Mouse (Mus musculus): ENCODE results near the gene Hist1h2ad.

The Hist1h2ad gene

GRCm38 (mm10) chr13:23610393-23610792 is 36.2 kb downstream of the Hist1h2ad start:
- DNase-seq (ENCODE audit: extremely low spot score, low read depth, low spot score) = no peak

- no peak for DNase-seq (ENCODE audit: extremely low spot score, low read depth, low spot score)
Measured at GRCm38 (mm10) chr13:23611638-23612037, 37.5 kb downstream of the Hist1h2ad start.

GRCm38 (mm10) chr13:23620056-23620732 is 46.0 kb downstream of the Hist1h2ad start:
- no peak for DNase-seq (ENCODE audit: extremely low spot score, low read depth, low spot score)

GRCm38 (mm10) chr13:23620733-23621531 is 46.8 kb downstream of the Hist1h2ad start, which contains the start of gene Hist1h2be:
Gene Hist1h2be, minus strand, starts transcription at chr13:23621124.
- peak; percentile 97 for DNase-seq (ENCODE audit: extremely low spot score, low read depth, low spot score)

GRCm38 (mm10) chr13:23621532-23622174 is 47.5 kb downstream of the Hist1h2ad start:
- DNase-seq (ENCODE audit: extremely low spot score, low read depth, low spot score) = no peak

GRCm38 (mm10) chr13:23622175-23622671 is 48.0 kb downstream of the Hist1h2ad start, which contains the start of gene Hist1h1e:
Gene Hist1h1e, minus strand, starts transcription at chr13:23622558.
- DNase-seq (ENCODE audit: extremely low spot score, low read depth, low spot score) = peak; percentile 70

GRCm38 (mm10) chr13:23622861-23623450 is 48.8 kb downstream of the Hist1h2ad start:
- DNase-seq (ENCODE audit: extremely low spot score, low read depth, low spot score) = peak; percentile 24

Measured in hindlimb bud, embryonic 11.5 days (tissue).